Mouse (Mus musculus) heart, adult 2 months (tissue): ENCODE data around the gene Lrrc49. TPM values are rescaled to one million over a fixed set of nuclear protein-coding genes. Genes with fewer than 3 reads are reported as not detected.

Source experiments
- DNase-seq, 2 experiments: peaks; one replicate each; pipeline ENCODE4 v3.0.0; 2021
- H3K27ac ChIP-seq: fragments of 200-600 bp; 2 replicates; pipeline ENCODE4 v1.8.1; 2022
- H3K27me3 ChIP-seq: fragments of 200-500 bp; 2 replicates; pipeline ENCODE4 v1.6.1; 2012; ENCODE audit warnings: mild to moderate bottlenecking, low read length, inconsistent platforms, mixed read lengths; ENCODE audit not compliant: control insufficient read depth, insufficient read depth
- H3K36me3 ChIP-seq: fragments of 200-500 bp; 2 replicates; pipeline ENCODE4 v1.6.1; 2012; ENCODE audit warnings: low read length, inconsistent platforms; ENCODE audit not compliant: control insufficient read depth, insufficient read depth
- H3K4me1 ChIP-seq: fragments of 200-500 bp; 2 replicates; pipeline ENCODE4 v1.6.1; 2011; ENCODE audit warnings: low read length; ENCODE audit not compliant: control insufficient read depth, insufficient read depth
- H3K4me3 ChIP-seq: fragments of 200-600 bp; 2 replicates; pipeline ENCODE4 v1.8.1; 2022
- H3K79me2 ChIP-seq: fragments of 200-500 bp; replicated peaks from 2 replicates; pipeline ENCODE4 v1.6.1; 2012; ENCODE audit warnings: mild to moderate bottlenecking, inconsistent platforms, low read length, moderate library complexity, mixed read lengths; ENCODE audit not compliant: control insufficient read depth, insufficient read depth
- H3K9ac ChIP-seq: fragments of 200-500 bp; 2 replicates; pipeline ENCODE4 v1.6.1; 2012; ENCODE audit warnings: low read depth, mild to moderate bottlenecking, control low read depth, inconsistent platforms, low read length, mixed read lengths
- CTCF ChIP-seq: fragments of 200-600 bp; IDR thresholded peaks from 2 replicates; pipeline ENCODE4 v1.8.1; 2022; ENCODE audit warnings: antibody characterized with exemption, mild to moderate bottlenecking, moderate library complexity
- EP300 ChIP-seq: fragments of 200-500 bp; IDR thresholded peaks from 2 replicates; pipeline ENCODE4 v1.6.1; 2011; ENCODE audit warnings: low read depth, low read length, control low read depth; ENCODE audit not compliant: insufficient read depth
- POLR2A ChIP-seq: fragments of 200-500 bp; IDR thresholded peaks from 2 replicates; pipeline ENCODE4 v1.6.1; 2011; ENCODE audit warnings: mild to moderate bottlenecking, low read depth, low read length, control low read depth; ENCODE audit not compliant: insufficient read depth
- WGBS: fragments of 180-500 bp; shearing (Covaris S2); methylation state at CpG from one replicate; pipeline ENCODE4 v1.1.7; 2018; 5-methylcytosine and 5-hydroxymethylcytosine counted together
- intact Hi-C: fragments of 180-260 bp; cut with DNase I; formaldehyde crosslinking; loops from one replicate; pipeline ENCODE4 v1.15.1; 2025
- polyA plus RNA-seq: library from polyadenylated mRNA; depleted of rRNA; stranded (reverse); fragments of >200 nt; gene quantifications from 2 replicates; pipeline ENCODE4 v1.2.3, GENCODE M21; 2012; rRNA removed
- total RNA-seq, 2 experiments: library from RNA; stranded (reverse); gene quantifications; 2 replicates each; pipeline ENCODE4 v1.2.3; 2021

Lrrc49 gene
- total and polyA plus RNA-seq, 3 experiments: 2.1 to 3.7 (median 3.7) TPM

GRCm38 (mm10) chr9:60527836-60528235, 160.1 kb downstream of the Lrrc49 start:
- intact Hi-C loops: no loop called here
- H3K4me3 ChIP-seq: no peak overlapping the region
- peak overlapping the region; percentile 57 for H3K27ac ChIP-seq
- no peak for DNase-seq
- H3K79me2 ChIP-seq: no peaks in the 10 kb centered on the region
- 90% methylated on average over 2 of the region's 2 CpGs for WGBS
- H3K36me3 ChIP-seq: no peaks in the 10 kb centered on the region
- no peaks in the 10 kb centered on the region for H3K27me3 ChIP-seq
- TF ChIP-seq CTCF (no peak), POLR2A (no peak), EP300 (no peak)
- H3K9ac ChIP-seq: peak overlapping the region; percentile 29; the same call in 1 of the 2 replicates
- H3K4me1 ChIP-seq: peaks cover 13% of the 10 kb centered on the region

GRCm38 (mm10) chr9:60527051-60527450, 160.9 kb downstream of the Lrrc49 start:
- H3K4me3 ChIP-seq: no peak overlapping the region
- 38% methylated on average over 5 of the region's 5 CpGs for WGBS
- peak overlapping the region; percentile 57 for H3K27ac ChIP-seq
- no peaks in the 10 kb centered on the region for H3K27me3 ChIP-seq
- no peak for DNase-seq
- no peaks in the 10 kb centered on the region for H3K79me2 ChIP-seq
- TF ChIP-seq EP300 (no peak), POLR2A (peak; percentile 59; the same call in 1 of the 2 replicates)
- peaks cover 13% of the 10 kb centered on the region for H3K4me1 ChIP-seq
- peak overlapping the region; percentile 74 for H3K9ac ChIP-seq
- no peaks in the 10 kb centered on the region for H3K36me3 ChIP-seq
- intact Hi-C loops: no loop called here

DNA sequence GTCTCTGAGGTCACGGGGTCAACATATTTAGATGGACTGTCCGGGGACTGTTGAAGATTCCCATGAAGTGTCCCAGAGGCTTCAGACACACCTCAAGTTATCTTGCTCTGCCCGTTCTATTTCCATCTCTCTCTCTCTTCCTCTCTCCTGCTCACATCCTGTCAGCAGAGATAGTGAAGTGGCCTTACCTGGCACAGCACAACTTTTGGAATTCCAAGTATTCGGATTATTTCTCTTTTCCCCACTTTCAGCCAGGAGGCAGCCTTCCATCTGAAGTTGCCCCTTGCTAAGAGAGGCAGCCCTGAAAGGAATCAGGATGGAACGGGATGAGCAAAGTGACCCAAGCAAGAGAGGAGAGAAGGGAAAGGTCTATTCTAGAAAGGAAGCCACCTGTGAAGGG, 161.8 kb downstream of the Lrrc49 start:
- H3K36me3 ChIP-seq: no peaks in the 10 kb centered on the region
- TF ChIP-seq EP300 (no peak), CTCF (no peak), POLR2A (no peak)
- WGBS: 42% methylated on average over 5 of the region's 5 CpGs
- H3K4me1 ChIP-seq: peaks cover 13% of the 10 kb centered on the region
- no peak for DNase-seq
- no peaks in the 10 kb centered on the region for H3K27me3 ChIP-seq
- no peak overlapping the region for H3K9ac ChIP-seq
- intact Hi-C loops: no loop called here
- H3K4me3 ChIP-seq: no peak overlapping the region
- H3K79me2 ChIP-seq: no peaks in the 10 kb centered on the region
- peak overlapping the region; percentile 9; the same call in 1 of the 2 replicates for H3K27ac ChIP-seq

- Histone ChIP-seq H3K27ac (peak within 1 kb of the TSS; percentile 49), H3K9ac (peak within 1 kb of the TSS; percentile 62), H3K79me2 (no peaks in the 10 kb centered on the region), H3K4me3 (peak within 1 kb of the TSS; percentile 59), H3K4me1 (peaks cover 6% of the 10 kb centered on the region; the same call in 1 of the 2 replicates), H3K27me3 (no peaks in the 10 kb centered on the region), H3K36me3 (no peaks in the 10 kb centered on the region)
- WGBS: 1% methylated on average over 36 of the region's 51 CpGs
- TF ChIP-seq EP300 (no peak), CTCF (peak; percentile 87), POLR2A (no peak)
- peak; percentile 68 to 79 for DNase-seq
- intact Hi-C loops: loop anchor here (2.0 kb wide), 1 partner anchor 277 kb away; no protein-coding TSS in a partner anchor
Observed at GRCm38 (mm10) chr9:60521806-60522264, 166.1 kb downstream of the Lrrc49 start, which contains the start of gene Thsd4. Thsd4 (minus strand) TSS chr9:60522046.

GRCm38 (mm10) chr9:60521143-60521542, 166.8 kb downstream of the Lrrc49 start:
- Histone ChIP-seq H3K79me2 (no peaks in the 10 kb centered on the region), H3K27ac (no peak overlapping the region), H3K4me3 (peak overlapping the region; percentile 59), H3K4me1 (peaks cover 3% of the 10 kb centered on the region; the same call in 1 of the 2 replicates), H3K27me3 (no peaks in the 10 kb centered on the region), H3K36me3 (no peaks in the 10 kb centered on the region), H3K9ac (0 out of 2 replicates have a peak overlapping the region, but pooled peaks have one; percentile 23)
- no peak for DNase-seq
- WGBS: 73% methylated on average over 5 of the region's 5 CpGs
- TF ChIP-seq POLR2A (no peak), EP300 (no peak), CTCF (no peak)
- intact Hi-C loops: no loop called here

DNA sequence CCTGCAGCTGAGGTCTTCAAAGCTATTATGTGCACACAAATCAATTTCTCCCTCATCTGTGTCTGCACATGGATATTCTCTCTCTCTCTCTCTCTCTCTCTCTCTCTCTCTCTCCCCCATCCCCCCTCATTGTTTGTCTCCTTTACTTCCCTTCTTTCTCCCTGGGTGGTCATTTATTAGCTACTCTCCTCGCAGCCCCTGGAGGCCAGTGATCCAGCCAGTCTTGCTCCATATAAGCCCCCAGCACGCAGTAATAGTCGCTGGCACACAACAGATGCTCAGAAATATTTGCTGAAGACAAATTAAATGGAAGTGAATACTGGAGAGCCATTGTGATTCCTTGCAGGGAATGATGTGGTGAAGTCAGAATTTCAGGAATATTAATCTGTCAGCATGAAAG, 168.4 kb downstream of the Lrrc49 start:
- TF ChIP-seq POLR2A (no peak), EP300 (no peak), CTCF (no peak)
- Histone ChIP-seq H3K4me3 (no peak overlapping the region), H3K27ac (no peak overlapping the region), H3K4me1 (peaks cover 1% of the 10 kb centered on the region; the same call in 1 of the 2 replicates), H3K9ac (no peak overlapping the region), H3K36me3 (no peaks in the 10 kb centered on the region), H3K79me2 (no peaks in the 10 kb centered on the region), H3K27me3 (no peaks in the 10 kb centered on the region)
- no peak for DNase-seq
- 73% methylated on average over 3 of the region's 3 CpGs for WGBS
- intact Hi-C loops: loop anchor here (2.0 kb wide), 1 partner anchor 237 kb away; no protein-coding TSS in a partner anchor

Other genes starting within 250 kb of the Lrrc49 start
- gene Thsd4, start 166.1 kb downstream of the Lrrc49 start, total RNA-seq: 1 to 10 TPM; 4.3 to 5.2 TPM
- 3.5 and 5.8 TPM in 2 replicates for gene Thsd4, start 166.1 kb downstream of the Lrrc49 start, polyA plus RNA-seq
- gene Larp6, start 24.8 kb upstream of the Lrrc49 start, total RNA-seq: 1 to 10 TPM; 1.7 to 1.9 TPM
- gene Larp6, start 24.8 kb upstream of the Lrrc49 start, polyA plus RNA-seq: 0.94 and 1.5 TPM in 2 replicates
- 10 to 100 TPM; 42.7 to 53.5 TPM for gene Uaca, start 106.4 kb upstream of the Lrrc49 start, total RNA-seq
- 10.6 and 14.8 TPM in 2 replicates for gene Uaca, start 106.4 kb upstream of the Lrrc49 start, polyA plus RNA-seq